Mouse (Mus musculus) macrophage (primary cell): ENCODE results near the gene Cpsf3. TPM values are rescaled to one million over a fixed set of nuclear protein-coding genes. Genes with fewer than 3 reads are reported as not detected.

Experiments used
- H3K27ac ChIP-seq: fragments of 350-480 bp; formaldehyde crosslinking; 2 replicates; pipeline ENCODE4 v1.9.0; 2021
- H3K36me3 ChIP-seq: fragments of 350-480 bp; formaldehyde crosslinking; 2 replicates; pipeline ENCODE4 v1.9.0; 2021; ENCODE audit errors: inconsistent target
- H3K4me3 ChIP-seq: fragments of 350-480 bp; formaldehyde crosslinking; 2 replicates; pipeline ENCODE4 v1.9.0; 2021; ENCODE audit errors: inconsistent target
- H3K79me2 ChIP-seq: fragments of 350-480 bp; formaldehyde crosslinking; 2 replicates; pipeline ENCODE4 v1.9.0; 2021; ENCODE audit errors: inconsistent target
- WGBS: methylation state at CpG from one replicate; pipeline ENCODE4 v1.1.7; 2026; ENCODE audit warnings: inconsistent platforms; ENCODE audit not compliant: missing documents; 5-methylcytosine and 5-hydroxymethylcytosine counted together
- polyA plus RNA-seq: library from polyadenylated mRNA; stranded (reverse); fragments of 250-400 nt; gene quantifications from 3 replicates; pipeline ENCODE4 v1.2.4, GENCODE M21; 2018; ENCODE audit warnings: inconsistent platforms

The Cpsf3 gene
- polyA plus RNA-seq, 1 experiment from 2014 or later: 58.9 TPM

DNA sequence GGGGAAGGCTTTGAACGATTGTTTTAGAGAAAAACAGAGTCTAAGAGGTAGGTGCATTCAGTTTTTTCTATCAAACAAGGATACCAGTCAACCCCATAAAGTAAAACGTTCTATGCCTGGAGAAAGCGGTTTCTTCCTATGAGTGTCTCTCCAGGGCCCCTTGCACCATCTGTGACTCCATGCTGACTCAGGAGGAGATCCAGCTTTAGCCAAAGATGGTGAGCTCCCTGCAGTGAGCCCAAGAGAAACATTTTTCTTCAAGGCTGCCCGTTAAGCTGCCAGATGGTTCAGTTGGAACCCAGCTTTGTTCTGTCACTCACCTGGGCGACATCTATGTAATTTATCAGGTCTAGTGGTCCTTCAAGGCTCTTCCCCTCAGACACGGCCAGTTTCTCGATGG is 10.7 kb upstream of the Cpsf3 start:
- WGBS: 97% methylated on average over 7 of the region's 7 CpGs
- no peak overlapping the region for H3K4me3 ChIP-seq
- H3K79me2 ChIP-seq: no peaks in the 10 kb centered on the region; the same call in 1 of the 2 replicates
- peaks cover 60% of the 10 kb centered on the region for H3K36me3 ChIP-seq
- H3K27ac ChIP-seq: no peak overlapping the region

DNA sequence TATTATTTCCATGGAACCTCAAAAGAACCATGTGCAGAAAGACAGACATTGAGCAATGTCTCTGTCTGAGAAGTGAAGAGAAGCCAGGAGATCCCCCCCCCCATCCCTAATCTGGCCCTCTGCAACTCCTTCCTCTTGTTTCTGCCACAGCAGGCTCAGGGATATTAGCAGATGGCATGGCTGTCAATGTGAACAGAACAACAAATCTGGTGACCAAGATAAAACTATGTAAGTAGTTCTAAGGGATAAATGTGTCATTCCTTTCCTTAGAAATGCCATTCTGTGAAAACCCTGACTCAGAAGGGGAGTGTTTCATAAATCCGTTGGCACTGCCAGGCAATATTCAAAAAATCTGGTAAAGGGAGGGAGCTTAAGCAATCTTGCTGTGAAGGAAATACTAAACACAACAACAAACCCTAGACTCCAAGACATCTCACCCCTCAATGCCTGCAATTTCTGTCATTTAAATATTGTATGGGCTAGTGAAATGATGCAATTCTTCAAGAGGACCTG is 7.8 kb upstream of the Cpsf3 start:
- no peak overlapping the region for H3K4me3 ChIP-seq
- H3K79me2 ChIP-seq: peaks cover 24% of the 10 kb centered on the region
- 100% methylated on average over 1 of the region's 1 CpGs for WGBS
- H3K27ac ChIP-seq: no peak overlapping the region
- H3K36me3 ChIP-seq: peaks cover 31% of the 10 kb centered on the region

DNA sequence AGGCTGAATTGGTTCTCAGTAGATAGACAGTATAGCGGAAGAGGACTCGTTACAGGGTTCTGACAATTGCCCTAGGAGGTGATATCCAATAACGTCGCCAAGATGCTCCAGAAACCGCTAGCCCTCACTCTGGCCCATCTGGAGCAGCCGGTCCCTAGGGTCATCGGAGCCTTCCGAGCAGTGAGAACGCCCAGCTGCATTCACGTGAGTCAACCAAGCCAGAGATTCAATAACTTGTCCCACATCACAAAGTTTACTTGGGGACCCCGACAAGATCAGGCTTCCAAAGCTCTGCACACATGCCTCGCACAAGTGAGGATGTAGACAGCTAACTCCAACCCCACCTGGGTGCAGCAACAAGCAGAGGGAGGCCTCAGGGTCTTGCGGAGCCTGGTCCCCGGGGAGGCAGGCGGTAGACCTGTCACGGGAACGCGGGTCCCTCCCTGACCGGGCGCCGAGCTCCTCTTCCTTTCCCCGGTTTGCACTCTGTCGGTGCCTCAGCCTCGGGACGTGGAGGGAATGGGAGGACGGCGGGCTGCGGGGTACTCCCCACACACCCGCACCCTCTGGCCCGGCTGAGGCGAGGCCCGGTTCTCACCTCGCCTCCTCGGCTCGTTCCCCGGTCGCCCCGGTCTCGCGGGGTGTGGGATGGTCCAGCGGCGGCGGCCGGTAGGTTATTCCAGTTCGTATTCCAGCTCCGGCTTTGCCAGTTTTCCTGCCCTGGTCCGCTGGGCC is 484 bp downstream of the Cpsf3 start:
- 1% methylated on average over 47 of the region's 47 CpGs for WGBS
- H3K36me3 ChIP-seq: peaks cover 8% of the 10 kb centered on the region
- H3K79me2 ChIP-seq: peaks cover 83% of the 10 kb centered on the region
- H3K4me3 ChIP-seq: peak overlapping the region; percentile 99
- peak overlapping the region; percentile 92 for H3K27ac ChIP-seq

DNA sequence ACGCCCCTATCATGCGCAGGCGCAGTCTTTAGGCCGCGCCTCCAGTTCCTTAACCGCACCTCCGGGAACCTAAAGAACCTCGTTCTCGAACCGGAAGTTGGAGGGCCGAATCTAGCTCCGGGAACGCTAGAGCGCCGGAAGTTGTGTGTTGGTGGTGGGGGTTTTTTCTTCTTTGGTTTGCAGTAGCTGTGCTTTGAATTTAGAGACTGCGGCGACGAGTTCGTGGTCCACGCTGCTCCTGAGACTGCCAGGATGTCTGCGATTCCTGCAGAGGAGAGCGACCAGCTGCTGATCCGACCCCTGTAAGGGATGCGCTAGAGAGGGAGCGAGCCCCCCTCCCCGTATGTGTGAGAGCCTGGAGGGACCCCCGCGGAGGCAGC is 1.0 kb downstream of the Cpsf3 start, which contains the start of gene Itgb1bp1:
Itgb1bp1 (minus strand) TSS at position 42 of the 380 bp plus-strand sequence.
- WGBS: 1% methylated on average over 26 of the region's 28 CpGs
- H3K36me3 ChIP-seq: peaks cover 11% of the 10 kb centered on the region

DNA sequence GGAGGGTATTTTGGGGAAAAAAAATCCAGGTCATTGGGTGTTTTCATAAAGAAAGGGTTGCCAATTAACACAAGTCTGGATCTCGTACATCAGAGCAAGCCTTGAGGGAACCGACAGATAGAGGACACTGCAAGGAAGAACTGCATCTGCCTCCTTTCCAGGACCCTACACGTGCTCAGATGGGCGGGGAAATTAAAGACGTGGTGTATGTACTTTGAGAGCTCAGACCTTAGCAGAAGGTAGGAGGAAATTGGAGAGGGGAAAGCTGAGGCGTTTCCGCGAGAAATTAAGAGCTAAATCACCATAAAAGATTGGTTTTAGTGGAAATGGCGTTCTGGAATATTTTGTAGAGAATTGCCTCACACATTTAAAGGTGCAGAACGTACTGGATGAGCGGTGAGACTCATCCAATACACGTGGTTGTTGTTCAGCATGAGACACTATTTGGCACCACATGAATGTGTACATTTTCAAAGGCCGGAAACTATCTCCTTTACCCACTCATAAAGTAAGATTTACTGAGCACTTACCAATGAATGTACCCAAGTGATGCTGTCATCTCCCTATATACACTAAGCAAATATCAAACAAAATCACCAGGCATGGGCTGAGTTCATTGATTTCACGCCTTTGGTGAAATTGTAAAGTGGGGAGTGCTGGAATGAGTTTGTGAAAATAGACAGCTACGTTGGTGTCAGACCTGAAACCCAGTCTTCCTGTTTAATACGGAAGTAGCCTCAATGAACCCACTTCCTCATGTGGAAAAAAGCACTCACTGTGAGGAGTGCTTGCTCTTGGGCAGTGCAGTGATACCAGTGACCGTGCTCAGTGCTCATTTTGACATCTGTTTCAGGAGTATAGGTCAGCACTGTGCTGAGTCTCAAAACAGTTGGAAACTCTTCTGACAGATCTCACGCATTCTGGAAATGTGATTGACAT is 1.8 kb downstream of the Cpsf3 start:
- peak overlapping the region; percentile 92 for H3K27ac ChIP-seq
- 10% methylated on average over 18 of the region's 18 CpGs for WGBS
- peaks cover 76% of the 10 kb centered on the region for H3K79me2 ChIP-seq
- H3K4me3 ChIP-seq: peak overlapping the region; percentile 99
- H3K36me3 ChIP-seq: peaks cover 19% of the 10 kb centered on the region

More for the DNA sequence above, 1.0 kb downstream of the Cpsf3 start, which contains the start of gene Itgb1bp1:
- H3K4me3 ChIP-seq: peak within 1 kb of the TSS; percentile 99
- H3K27ac ChIP-seq: peak within 1 kb of the TSS; percentile 92
- peaks cover 83% of the 10 kb centered on the region for H3K79me2 ChIP-seq

DNA sequence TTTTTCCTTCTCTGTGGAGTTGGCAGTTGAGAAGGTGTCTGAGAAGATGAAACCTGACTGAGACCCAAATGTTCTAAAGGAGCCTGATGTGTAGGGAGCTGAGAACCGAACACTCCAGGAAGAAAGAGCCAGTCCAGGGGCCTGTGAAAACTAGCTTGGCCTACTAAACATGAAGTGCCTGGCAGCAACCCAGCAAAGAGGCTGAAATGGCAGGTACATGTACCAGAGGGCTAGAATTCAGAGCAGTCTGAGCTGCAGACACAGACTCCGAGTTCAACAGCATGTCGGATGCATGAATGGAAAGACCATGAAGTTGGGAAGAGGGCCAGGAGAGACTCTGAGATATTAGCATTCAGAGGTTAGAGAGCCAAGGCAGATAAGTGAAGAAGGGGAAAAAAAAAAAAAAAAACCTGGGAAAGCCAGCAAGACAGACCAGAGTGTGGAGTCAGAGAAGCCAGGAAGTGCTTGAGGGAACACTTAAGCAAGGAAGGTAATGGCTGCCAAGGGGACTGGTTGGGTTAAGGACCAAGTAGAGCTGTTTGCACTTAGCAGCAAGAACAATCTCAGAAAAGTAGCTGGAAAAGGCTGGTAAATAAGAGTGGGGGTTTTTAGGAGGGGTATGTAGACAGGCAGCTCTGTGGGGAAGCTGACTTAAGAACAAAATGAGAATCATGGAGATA is 3.7 kb downstream of the Cpsf3 start:
- H3K79me2 ChIP-seq: peaks cover 57% of the 10 kb centered on the region
- H3K4me3 ChIP-seq: no peak overlapping the region
- 94% methylated on average over 3 of the region's 3 CpGs for WGBS
- peaks cover 38% of the 10 kb centered on the region for H3K36me3 ChIP-seq
- no peak overlapping the region for H3K27ac ChIP-seq

DNA sequence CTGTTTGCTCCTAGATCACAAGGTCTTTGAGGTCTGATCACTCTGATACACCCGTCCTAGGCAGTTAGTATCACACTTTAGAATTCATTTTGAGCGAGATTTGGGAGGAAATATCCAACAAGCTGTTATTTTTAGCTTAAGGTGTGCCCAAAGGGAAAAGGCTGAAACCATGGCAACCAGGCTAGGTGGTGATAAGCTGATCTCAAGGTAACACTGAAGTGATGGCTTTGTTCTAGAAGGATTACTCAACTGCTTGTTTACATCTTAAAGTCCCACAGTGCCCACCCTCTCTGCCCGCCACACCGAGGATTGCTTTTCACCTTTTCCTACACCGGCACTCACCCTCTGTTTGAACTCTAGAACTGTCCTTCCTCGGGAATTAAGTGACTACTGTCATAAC is 4.5 kb downstream of the Cpsf3 start:
- H3K27ac ChIP-seq: no peak overlapping the region
- WGBS: 86% methylated on average over 6 of the region's 6 CpGs
- no peak overlapping the region for H3K4me3 ChIP-seq
- H3K79me2 ChIP-seq: peaks cover 49% of the 10 kb centered on the region
- peaks cover 46% of the 10 kb centered on the region for H3K36me3 ChIP-seq

DNA sequence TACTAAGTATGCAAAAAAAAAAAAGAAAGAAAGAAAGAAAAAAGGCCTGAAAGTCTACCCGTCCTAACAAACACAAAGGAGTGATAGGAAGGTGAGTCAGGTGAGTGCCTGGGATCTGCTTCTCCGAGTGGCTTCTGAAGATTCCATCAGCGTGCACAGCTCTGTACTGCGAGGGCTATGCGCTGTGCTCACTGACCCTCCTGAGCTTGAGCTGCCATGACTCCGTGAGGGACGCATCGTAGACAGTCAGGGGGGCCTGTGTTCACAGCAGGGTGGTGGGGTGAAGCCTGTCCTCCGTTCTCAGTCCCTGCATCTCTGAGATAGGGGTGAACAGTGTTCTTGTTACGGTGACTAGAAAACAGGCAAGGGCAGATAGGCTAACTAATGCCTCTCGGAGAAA is 13.7 kb downstream of the Cpsf3 start:
- H3K4me3 ChIP-seq: no peak overlapping the region
- 95% methylated on average over 11 of the region's 11 CpGs for WGBS
- H3K27ac ChIP-seq: no peak overlapping the region
- peaks cover 90% of the 10 kb centered on the region for H3K36me3 ChIP-seq
- H3K79me2 ChIP-seq: no peaks in the 10 kb centered on the region

DNA sequence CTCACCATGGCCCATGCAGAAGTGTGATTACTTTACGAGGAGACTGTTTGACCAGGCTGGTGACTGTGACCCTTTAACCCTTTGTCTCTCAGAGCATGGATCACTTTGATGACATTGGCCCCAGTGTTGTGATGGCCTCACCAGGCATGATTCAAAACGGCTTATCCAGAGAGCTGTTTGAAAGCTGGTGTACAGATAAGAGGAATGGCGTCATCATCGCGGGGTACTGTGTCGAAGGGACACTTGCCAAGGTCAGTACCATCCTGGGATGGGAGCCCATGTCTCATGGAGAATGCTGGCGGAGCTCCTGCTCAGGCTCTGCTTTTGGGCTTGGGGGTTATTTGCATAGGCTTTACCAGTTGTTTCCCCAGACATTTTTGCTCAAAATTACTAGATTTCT is 16.1 kb downstream of the Cpsf3 start:
- no peak overlapping the region for H3K27ac ChIP-seq
- peaks cover 89% of the 10 kb centered on the region for H3K36me3 ChIP-seq
- WGBS: 92% methylated on average over 7 of the region's 7 CpGs
- no peak overlapping the region for H3K4me3 ChIP-seq
- no peaks in the 10 kb centered on the region for H3K79me2 ChIP-seq

DNA sequence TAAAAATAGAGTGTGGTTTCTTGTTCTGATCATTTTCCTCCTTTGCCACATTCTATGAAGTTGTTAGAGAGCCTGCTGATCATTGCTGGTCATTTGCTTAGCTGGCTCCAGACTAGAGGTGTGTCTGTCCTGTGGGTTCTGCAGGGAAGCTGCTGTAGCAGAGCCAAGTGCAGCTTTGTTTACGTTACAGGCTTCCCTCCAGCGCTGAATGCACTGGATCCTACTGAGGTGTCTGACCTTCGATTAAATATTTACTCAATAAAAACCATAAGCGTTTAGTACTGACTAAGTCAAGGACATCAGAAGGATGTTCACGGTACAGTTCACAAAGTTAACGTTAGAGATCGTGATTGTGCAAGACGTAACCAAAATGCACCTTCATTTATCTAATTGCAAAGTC is 16.7 kb downstream of the Cpsf3 start:
- 94% methylated on average over 8 of the region's 8 CpGs for WGBS
- Histone ChIP-seq H3K79me2 (no peaks in the 10 kb centered on the region), H3K4me3 (no peak overlapping the region), H3K36me3 (peaks cover 89% of the 10 kb centered on the region), H3K27ac (no peak overlapping the region)

DNA sequence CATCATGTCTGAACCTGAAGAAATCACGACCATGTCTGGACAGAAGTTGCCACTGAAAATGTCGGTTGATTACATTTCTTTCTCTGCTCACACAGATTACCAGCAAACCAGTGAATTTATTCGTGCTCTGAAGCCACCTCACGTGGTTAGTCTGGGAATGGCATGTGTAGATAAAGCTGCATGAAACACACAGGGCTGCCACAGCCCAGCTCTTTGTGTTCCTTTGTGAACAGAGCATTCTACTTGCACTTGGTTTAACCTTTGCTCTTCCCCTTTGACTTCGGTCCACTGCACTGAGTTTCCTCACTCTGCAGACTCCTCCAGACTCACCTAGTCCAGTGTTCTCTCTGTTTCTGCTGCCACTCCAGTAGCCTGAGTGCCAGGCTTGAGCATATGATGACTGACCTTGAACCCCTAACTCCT is 17.2 kb downstream of the Cpsf3 start:
- H3K27ac ChIP-seq: no peak overlapping the region
- no peaks in the 10 kb centered on the region for H3K79me2 ChIP-seq
- peaks cover 89% of the 10 kb centered on the region for H3K36me3 ChIP-seq
- 88% methylated on average over 5 of the region's 5 CpGs for WGBS
- H3K4me3 ChIP-seq: no peak overlapping the region

DNA sequence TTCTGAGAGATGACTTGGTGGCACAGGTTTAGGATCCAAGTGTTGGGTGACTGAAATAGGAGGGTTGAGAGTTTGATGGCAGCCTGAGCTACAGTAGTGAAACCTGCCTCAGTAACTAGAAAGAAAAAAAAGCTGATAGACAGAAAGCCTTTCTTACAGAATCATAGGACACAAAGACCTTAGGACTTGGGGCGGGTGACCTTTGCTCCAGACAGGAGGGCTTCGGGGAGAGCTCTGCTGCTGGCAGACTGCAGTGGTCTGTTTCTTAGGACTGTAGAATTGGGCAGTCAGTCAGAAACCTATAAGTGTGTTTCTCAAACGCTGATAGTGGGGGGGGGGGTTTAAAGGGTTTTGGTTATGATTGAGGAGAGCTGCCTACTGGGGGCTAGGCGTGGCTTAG is 20.6 kb downstream of the Cpsf3 start:
- H3K27ac ChIP-seq: no peak overlapping the region
- WGBS: 93% methylated on average over 4 of the region's 4 CpGs
- H3K4me3 ChIP-seq: no peak overlapping the region
- no peaks in the 10 kb centered on the region for H3K79me2 ChIP-seq
- H3K36me3 ChIP-seq: peaks cover 95% of the 10 kb centered on the region

DNA sequence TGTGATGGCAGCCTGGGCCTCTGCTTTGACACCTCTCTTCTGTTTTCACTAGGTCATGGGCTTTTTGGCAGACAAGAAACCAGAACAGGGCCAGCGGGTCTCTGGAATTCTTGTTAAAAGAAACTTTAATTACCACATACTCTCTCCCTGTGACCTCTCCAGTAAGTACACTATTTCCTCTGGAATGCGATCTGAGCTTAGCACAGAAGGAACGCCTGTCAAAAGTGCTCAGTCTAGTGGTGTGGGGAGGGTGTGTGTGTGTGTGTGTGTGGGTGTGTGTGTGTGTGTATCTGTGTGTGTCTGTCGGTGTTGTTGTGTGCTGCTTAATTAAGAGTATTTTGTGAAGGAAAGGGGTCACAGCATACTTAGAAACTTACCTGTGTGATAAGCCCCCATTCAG is 21.5 kb downstream of the Cpsf3 start:
- 91% methylated on average over 4 of the region's 4 CpGs for WGBS
- Histone ChIP-seq H3K4me3 (no peak overlapping the region), H3K36me3 (peaks cover 97% of the 10 kb centered on the region), H3K27ac (no peak overlapping the region), H3K79me2 (no peaks in the 10 kb centered on the region)

DNA sequence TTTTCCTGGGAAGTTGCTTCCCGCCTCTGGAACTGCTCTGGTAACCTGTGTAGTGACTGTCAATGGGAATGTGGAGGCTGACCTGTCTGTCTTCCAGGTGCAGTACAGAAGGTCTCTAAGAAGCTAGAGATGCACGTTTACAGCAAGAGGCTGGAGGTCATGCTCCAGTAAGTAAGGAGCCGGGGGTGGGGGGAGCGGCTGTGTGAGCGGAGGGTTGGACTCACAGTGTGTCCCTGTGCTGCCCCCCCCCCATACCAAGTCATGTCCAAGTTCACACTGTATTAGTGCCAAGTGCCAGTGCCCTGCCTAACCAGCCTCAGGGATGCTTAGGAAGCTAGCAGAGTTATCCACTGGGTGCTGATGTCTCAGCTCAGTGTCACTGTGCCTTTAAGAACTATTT is 27.0 kb downstream of the Cpsf3 start:
- H3K36me3 ChIP-seq: peaks cover 73% of the 10 kb centered on the region

More for the DNA sequence above, 27.0 kb downstream of the Cpsf3 start:
- 89% methylated on average over 5 of the region's 5 CpGs for WGBS
- no peak overlapping the region for H3K4me3 ChIP-seq
- no peak overlapping the region for H3K27ac ChIP-seq
- no peaks in the 10 kb centered on the region for H3K79me2 ChIP-seq
